Mouse (Mus musculus) heart, adult 2 months (tissue): ENCODE measurements around the gene Camta1.

Experiments used
- CTCF ChIP-seq: fragments of 200-600 bp; IDR thresholded peaks from 2 replicates; pipeline ENCODE4 v1.8.1; 2022; ENCODE audit warnings: antibody characterized with exemption, mild to moderate bottlenecking, moderate library complexity
- EP300 ChIP-seq: fragments of 200-500 bp; IDR thresholded peaks from 2 replicates; pipeline ENCODE4 v1.6.1; 2011; ENCODE audit warnings: low read depth, low read length, control low read depth; ENCODE audit not compliant: insufficient read depth
- POLR2A ChIP-seq: fragments of 200-500 bp; IDR thresholded peaks from 2 replicates; pipeline ENCODE4 v1.6.1; 2011; ENCODE audit warnings: mild to moderate bottlenecking, low read depth, low read length, control low read depth; ENCODE audit not compliant: insufficient read depth

- TF ChIP-seq CTCF (no peak), POLR2A (no peak), EP300 (no peak)
These were observed 342.7 kb downstream of the Camta1 start for GRCm38 (mm10) chr4:151519011-151519410.
